Mouse (Mus musculus): Measurements from ENCODE around the gene Vangl1. TPM values are rescaled to one million over a fixed set of nuclear protein-coding genes. Genes with fewer than 3 reads are reported as not detected.

The Vangl1 gene
- polyA plus RNA-seq, 2 experiments, result 62.2 to 62.8 TPM

GRCm38 (mm10) chr3:102196166-102196565, 8.3 kb downstream of the Vangl1 start:
- H3K4me1 ChIP-seq (replicated peaks; ENCODE audit: control insufficient read depth in 2 of 2, insufficient read depth in 2 of 2, low read length in 1 of 2), result peaks cover 0 to 24% of the 10 kb centered on the region in 2 experiments; a peak in 2 of 4 replicates
- 81% methylated on average over 9 of the region's 9 CpGs for WGBS (ENCODE audit: insufficient replicate concordance)
- H3K9ac ChIP-seq (replicated peaks), result no peak overlapping the region
- peaks cover 16% of the 10 kb centered on the region for H3K27me3 ChIP-seq (ENCODE audit: control insufficient read depth, insufficient read depth, low read length)
- H3K36me3 ChIP-seq (replicated peaks; ENCODE audit: control insufficient read depth, insufficient read depth, low read depth), result no peaks in the 10 kb centered on the region
- ATAC-seq (ENCODE audit: insufficient read depth), result no peak
- no peak overlapping the region for H3K27ac ChIP-seq
- no peak for DNase-seq (ENCODE audit: low read depth in 3 of 3, low spot score in 3 of 3)
- no peaks in the 10 kb centered on the region for H3K9me3 ChIP-seq (ENCODE audit: control insufficient read depth, low read length)
- no peak overlapping the region for H3K4me3 ChIP-seq (ENCODE audit: insufficient read depth in 1 of 2, low read depth in 2 of 2, low read length in 2 of 2)
- H3K4me2 ChIP-seq (ENCODE audit: low read depth), result no peak overlapping the region
- TF ChIP-seq EP300 (IDR thresholded peaks at IDR 0.05; ENCODE audit: low read depth) (no peak), CTCF (IDR thresholded peaks at IDR 0.05; ENCODE audit: low read depth) (no peak)

- H3K27ac ChIP-seq, result no peak overlapping the region
Observed at GRCm38 (mm10) chr3:102195762-102196161, 8.7 kb downstream of the Vangl1 start.

GRCm38 (mm10) chr3:102194291-102195051, 10.0 kb downstream of the Vangl1 start:
- Histone ChIP-seq H3K9me3 (ENCODE audit: control insufficient read depth, low read length) (no peaks in the 10 kb centered on the region), H3K9ac (replicated peaks) (no peak overlapping the region), H3K36me3 (replicated peaks; ENCODE audit: control insufficient read depth, insufficient read depth, low read depth) (no peaks in the 10 kb centered on the region), H3K27me3 (ENCODE audit: control insufficient read depth, insufficient read depth, low read length) (peaks cover 15% of the 10 kb centered on the region), H3K4me2 (ENCODE audit: low read depth) (no peak overlapping the region), H3K4me1 (replicated peaks; ENCODE audit: control insufficient read depth in 2 of 2, insufficient read depth in 2 of 2, low read length in 1 of 2) (peaks cover 0 to 24% of the 10 kb centered on the region in 2 experiments; a peak in 2 of 4 replicates), H3K4me3 (ENCODE audit: insufficient read depth in 1 of 2, low read depth in 2 of 2, low read length in 2 of 2) (no peak overlapping the region), H3K27ac (no peak overlapping the region)
- TF ChIP-seq EP300 (IDR thresholded peaks at IDR 0.05; ENCODE audit: low read depth) (no peak), CTCF (IDR thresholded peaks at IDR 0.05; ENCODE audit: low read depth) (no peak)
- WGBS (ENCODE audit: insufficient replicate concordance), result 21% methylated on average over 11 of the region's 11 CpGs
- ATAC-seq (ENCODE audit: insufficient read depth), result no peak
- no peak for DNase-seq (ENCODE audit: low read depth in 3 of 3, low spot score in 3 of 3)

More at GRCm38 (mm10) chr3:102195762-102196161, 8.7 kb downstream of the Vangl1 start:
- no peaks in the 10 kb centered on the region for H3K36me3 ChIP-seq (replicated peaks; ENCODE audit: control insufficient read depth, insufficient read depth, low read depth)
- peaks cover 0 to 24% of the 10 kb centered on the region in 2 experiments; a peak in 2 of 4 replicates for H3K4me1 ChIP-seq (replicated peaks; ENCODE audit: control insufficient read depth in 2 of 2, insufficient read depth in 2 of 2, low read length in 1 of 2)
- H3K4me3 ChIP-seq (ENCODE audit: insufficient read depth in 1 of 2, low read depth in 2 of 2, low read length in 2 of 2), result no peak overlapping the region
- no peak for TF ChIP-seq CTCF (IDR thresholded peaks at IDR 0.05; ENCODE audit: low read depth)
- DNase-seq (ENCODE audit: low read depth in 3 of 3, low spot score in 3 of 3) (no peak), ATAC-seq (ENCODE audit: insufficient read depth) (no peak)
- 61% methylated on average over 2 of the region's 2 CpGs for WGBS (ENCODE audit: insufficient replicate concordance)
- no peaks in the 10 kb centered on the region for H3K9me3 ChIP-seq (ENCODE audit: control insufficient read depth, low read length)
- no peak overlapping the region for H3K9ac ChIP-seq (replicated peaks)
- no peak overlapping the region for H3K4me2 ChIP-seq (ENCODE audit: low read depth)
- H3K27me3 ChIP-seq (ENCODE audit: control insufficient read depth, insufficient read depth, low read length), result peaks cover 15% of the 10 kb centered on the region

- 23% methylated on average over 20 of the region's 20 CpGs for WGBS (ENCODE audit: insufficient replicate concordance)
- Histone ChIP-seq H3K4me1 (replicated peaks; ENCODE audit: control insufficient read depth in 2 of 2, insufficient read depth in 2 of 2, low read length in 1 of 2) (peaks cover 0 to 24% of the 10 kb centered on the region in 2 experiments; a peak in 2 of 4 replicates), H3K27ac (no peak overlapping the region)
Observed at GRCm38 (mm10) chr3:102193488-102194290, 10.8 kb downstream of the Vangl1 start.

GRCm38 (mm10) chr3:102192621-102193020, 11.9 kb downstream of the Vangl1 start:
- no peak overlapping the region for H3K4me3 ChIP-seq (ENCODE audit: insufficient read depth in 1 of 2, low read depth in 2 of 2, low read length in 2 of 2)
- peaks cover 0 to 21% of the 10 kb centered on the region in 2 experiments; a peak in 2 of 4 replicates for H3K4me1 ChIP-seq (replicated peaks; ENCODE audit: control insufficient read depth in 2 of 2, insufficient read depth in 2 of 2, low read length in 1 of 2)
- ATAC-seq (ENCODE audit: insufficient read depth) (no peak), DNase-seq (ENCODE audit: low read depth in 3 of 3, low spot score in 3 of 3) (no peak)
- no peak overlapping the region for H3K27ac ChIP-seq
- no peak for TF ChIP-seq EP300 (IDR thresholded peaks at IDR 0.05; ENCODE audit: low read depth)
- no peak for TF ChIP-seq CTCF (IDR thresholded peaks at IDR 0.05; ENCODE audit: low read depth)
- no peak overlapping the region for H3K4me2 ChIP-seq (ENCODE audit: low read depth)
- no peaks in the 10 kb centered on the region for H3K36me3 ChIP-seq (replicated peaks; ENCODE audit: control insufficient read depth, insufficient read depth, low read depth)
- peaks cover 15% of the 10 kb centered on the region for H3K27me3 ChIP-seq (ENCODE audit: control insufficient read depth, insufficient read depth, low read length)
- no peaks in the 10 kb centered on the region for H3K9me3 ChIP-seq (ENCODE audit: control insufficient read depth, low read length)
- no peak overlapping the region for H3K9ac ChIP-seq (replicated peaks)
- WGBS (ENCODE audit: insufficient replicate concordance), result 76% methylated on average over 2 of the region's 2 CpGs

More at GRCm38 (mm10) chr3:102193488-102194290, 10.8 kb downstream of the Vangl1 start:
- Histone ChIP-seq H3K9ac (replicated peaks) (no peak overlapping the region), H3K27me3 (ENCODE audit: control insufficient read depth, insufficient read depth, low read length) (peaks cover 15% of the 10 kb centered on the region), H3K36me3 (replicated peaks; ENCODE audit: control insufficient read depth, insufficient read depth, low read depth) (no peaks in the 10 kb centered on the region), H3K4me3 (ENCODE audit: insufficient read depth in 1 of 2, low read depth in 2 of 2, low read length in 2 of 2) (no peak overlapping the region), H3K4me2 (ENCODE audit: low read depth) (no peak overlapping the region), H3K9me3 (ENCODE audit: control insufficient read depth, low read length) (no peaks in the 10 kb centered on the region)
- 0 out of 2 replicates have a peak, but pooled peaks have one; percentile 14 for ATAC-seq (ENCODE audit: insufficient read depth)
- DNase-seq (ENCODE audit: low read depth in 3 of 3, low spot score in 3 of 3), result no peak
- TF ChIP-seq EP300 (IDR thresholded peaks at IDR 0.05; ENCODE audit: low read depth) (no peak), CTCF (IDR thresholded peaks at IDR 0.05; ENCODE audit: low read depth) (no peak)

Measured in liver, embryonic 14.5 days (tissue).